Mouse (Mus musculus) lung, embryonic 16.5 days (tissue): ENCODE measurements around the gene Pidd1. TPM values are rescaled to one million over a fixed set of nuclear protein-coding genes. Genes with fewer than 3 reads are reported as not detected.

ENCODE experiments used
- ATAC-seq: fragments of 200-750 bp; cut with Nextera tagmentation; 2 replicates; pipeline ENCODE4 v1.8.0; 2017; ENCODE audit warnings: low read depth, mild to moderate bottlenecking, moderate library complexity
- H3K27ac ChIP-seq: fragments of 300-500 bp; sonication (generic); 2 replicates; pipeline ENCODE4 v1.5.1; 2014; ENCODE audit warnings: mild to moderate bottlenecking, control low read depth, low read length
- H3K27me3 ChIP-seq: fragments of 300-500 bp; sonication (generic); 2 replicates; pipeline ENCODE4 v1.6.1; 2014; ENCODE audit warnings: low read depth, low read length, mixed read lengths; ENCODE audit not compliant: control insufficient read depth, insufficient read depth
- H3K36me3 ChIP-seq: fragments of 300-500 bp; sonication (generic); 2 replicates; pipeline ENCODE4 v1.6.1; 2014; ENCODE audit warnings: low read length; ENCODE audit not compliant: control insufficient read depth, insufficient read depth
- H3K4me1 ChIP-seq: fragments of 300-500 bp; sonication (generic); replicated peaks from 2 replicates; pipeline ENCODE4 v1.6.1; 2014; ENCODE audit warnings: low read length, mixed read lengths; ENCODE audit not compliant: control insufficient read depth, insufficient read depth
- H3K4me2 ChIP-seq: fragments of 300-500 bp; sonication (generic); 2 replicates; pipeline ENCODE4 v1.6.1; 2014; ENCODE audit warnings: low read depth, low read length, control low read depth
- H3K4me3 ChIP-seq: fragments of 300-500 bp; sonication (generic); 2 replicates; pipeline ENCODE4 v1.5.1; 2014; ENCODE audit warnings: mild to moderate bottlenecking, low read length, control low read depth
- H3K9ac ChIP-seq: fragments of 300-500 bp; sonication (generic); 2 replicates; pipeline ENCODE4 v1.6.1; 2014; ENCODE audit warnings: low read length, control low read depth
- H3K9me3 ChIP-seq: fragments of 300-500 bp; sonication (generic); 2 replicates; pipeline ENCODE4 v1.6.1; 2016; ENCODE audit warnings: low read length; ENCODE audit not compliant: control insufficient read depth
- WGBS: fragments of 180-500 bp; shearing (Covaris S2); extraction: QIAGEN DNeasy Blood & Tissue Kit; methylation state at CpG from one replicate; pipeline ENCODE4 v1.1.7; 2014; 5-methylcytosine and 5-hydroxymethylcytosine counted together
- polyA plus RNA-seq: library from polyadenylated mRNA; unstranded; fragments of >200 nt; fragmentation: Nextera tagmentation; extraction: Ambion mirVana; gene quantifications from 2 replicates; pipeline ENCODE4 v1.2.1, GENCODE M21; 2015

The Pidd1 gene
- polyA plus RNA-seq, 1 experiment from 2014 or later, result 14.4 TPM

- Histone ChIP-seq H3K4me1 (peaks cover 19% of the 10 kb centered on the region), H3K36me3 (peaks cover 14% of the 10 kb centered on the region), H3K4me3 (peak overlapping the region; percentile 53), H3K4me2 (peak overlapping the region; percentile 64), H3K9ac (peak overlapping the region; percentile 58), H3K27ac (no peak overlapping the region), H3K27me3 (no peaks in the 10 kb centered on the region), H3K9me3 (no peaks in the 10 kb centered on the region)
- WGBS, result 3% methylated on average over 17 of the region's 17 CpGs
- peak; percentile 39 for ATAC-seq
Measured at GRCm38 (mm10) chr7:141435129-141435855, 8.5 kb downstream of the Pidd1 start.

GRCm38 (mm10) chr7:141434464-141434863 lies 9.4 kb downstream of the Pidd1 start:
- H3K9ac ChIP-seq, result peak overlapping the region; percentile 54
- peak overlapping the region; percentile 53 for H3K4me3 ChIP-seq
- no peak overlapping the region for H3K27ac ChIP-seq
- 15% methylated on average over 8 of the region's 8 CpGs for WGBS
- H3K9me3 ChIP-seq, result no peaks in the 10 kb centered on the region
- peaks cover 20% of the 10 kb centered on the region for H3K4me1 ChIP-seq
- ATAC-seq, result no peak
- H3K4me2 ChIP-seq, result peak overlapping the region; percentile 64
- no peaks in the 10 kb centered on the region for H3K27me3 ChIP-seq
- peaks cover 12% of the 10 kb centered on the region for H3K36me3 ChIP-seq

- Histone ChIP-seq H3K4me1 (peaks cover 24% of the 10 kb centered on the region), H3K9ac (peak overlapping the region; percentile 54), H3K27me3 (no peaks in the 10 kb centered on the region), H3K4me3 (peak overlapping the region; percentile 53), H3K36me3 (peaks cover 12% of the 10 kb centered on the region), H3K9me3 (no peaks in the 10 kb centered on the region), H3K4me2 (peak overlapping the region; percentile 64), H3K27ac (no peak overlapping the region)
- WGBS, result 71% methylated on average over 15 of the region's 15 CpGs
- ATAC-seq, result no peak
Measured at GRCm38 (mm10) chr7:141433517-141434400, 10.1 kb downstream of the Pidd1 start.

- 87% methylated on average over 6 of the region's 6 CpGs for WGBS
- ATAC-seq, result no peak
- H3K4me1 ChIP-seq, result peaks cover 24% of the 10 kb centered on the region
- peaks cover 12% of the 10 kb centered on the region for H3K36me3 ChIP-seq
- H3K9me3 ChIP-seq, result no peaks in the 10 kb centered on the region
- no peaks in the 10 kb centered on the region for H3K27me3 ChIP-seq
- H3K9ac ChIP-seq, result no peak overlapping the region
- no peak overlapping the region for H3K4me2 ChIP-seq
- no peak overlapping the region for H3K27ac ChIP-seq
- H3K4me3 ChIP-seq, result no peak overlapping the region
Measured at GRCm38 (mm10) chr7:141432741-141433516, 10.9 kb downstream of the Pidd1 start.

DNA sequence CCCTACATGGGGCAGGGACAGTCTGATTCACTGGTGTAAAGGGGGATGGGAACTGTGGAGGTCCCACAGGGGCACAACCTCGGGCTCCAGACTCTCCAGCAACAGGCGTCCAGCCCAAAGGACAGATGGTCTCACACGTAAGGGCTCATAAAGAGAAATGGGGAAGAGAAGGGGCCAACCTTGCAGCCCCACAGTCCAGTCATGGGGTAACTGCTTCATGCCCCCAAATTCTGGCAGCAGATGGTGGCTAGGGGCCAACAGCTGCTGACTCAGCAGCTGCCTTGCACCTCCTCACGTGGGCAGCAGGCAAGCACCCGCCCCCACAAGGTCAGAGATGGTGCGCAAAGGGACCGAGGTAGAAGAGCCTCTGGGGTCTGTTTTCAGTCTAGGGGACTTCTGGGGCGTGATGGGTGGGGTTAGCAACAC lies 11.6 kb downstream of the Pidd1 start:
- H3K27ac ChIP-seq, result no peak overlapping the region
- H3K9ac ChIP-seq, result no peak overlapping the region
- ATAC-seq, result no peak
- no peaks in the 10 kb centered on the region for H3K27me3 ChIP-seq
- H3K4me1 ChIP-seq, result peaks cover 24% of the 10 kb centered on the region
- no peak overlapping the region for H3K4me2 ChIP-seq
- no peaks in the 10 kb centered on the region for H3K9me3 ChIP-seq
- H3K36me3 ChIP-seq, result peaks cover 12% of the 10 kb centered on the region
- H3K4me3 ChIP-seq, result no peak overlapping the region
- 76% methylated on average over 8 of the region's 8 CpGs for WGBS

DNA sequence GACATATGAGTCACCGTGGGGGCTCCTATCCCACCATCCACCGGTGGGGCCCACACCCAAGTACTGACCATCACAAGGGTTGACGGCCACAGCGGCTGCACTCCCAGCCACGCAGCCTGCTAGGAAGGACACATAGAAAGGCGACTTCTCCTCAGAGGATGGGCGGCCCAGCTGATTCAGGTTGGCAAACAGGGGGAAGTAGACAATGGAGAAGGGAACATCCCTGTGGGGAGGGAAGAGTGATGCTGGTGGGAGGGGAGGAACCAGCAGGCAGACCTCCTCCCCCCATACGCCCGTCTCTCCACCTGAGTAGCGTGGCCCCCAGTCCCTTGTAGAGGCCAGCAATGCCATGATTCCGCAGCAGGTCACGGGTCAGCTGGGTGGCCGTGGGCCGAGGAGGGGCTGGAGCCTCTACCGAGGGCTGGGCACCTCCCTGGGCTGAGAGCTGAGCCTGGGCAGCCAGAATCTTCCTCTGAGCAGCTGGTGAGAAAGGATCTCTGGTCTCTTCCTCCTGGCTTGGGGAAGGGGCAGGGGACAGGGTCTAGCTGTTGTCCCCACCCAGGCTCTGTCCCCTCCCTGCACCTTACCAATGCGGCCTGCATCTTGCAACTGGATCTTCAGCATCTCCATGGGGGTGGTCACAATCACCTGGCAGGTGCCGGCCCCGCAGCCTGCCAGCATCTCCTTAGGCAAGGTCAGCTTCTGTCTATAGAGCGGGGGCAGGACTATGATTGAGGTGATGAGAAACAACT lies 12.2 kb downstream of the Pidd1 start:
- Histone ChIP-seq H3K36me3 (peaks cover 12% of the 10 kb centered on the region), H3K4me1 (peaks cover 19% of the 10 kb centered on the region), H3K27me3 (no peaks in the 10 kb centered on the region), H3K9me3 (no peaks in the 10 kb centered on the region), H3K9ac (no peak overlapping the region), H3K4me3 (no peak overlapping the region), H3K27ac (no peak overlapping the region), H3K4me2 (no peak overlapping the region)
- WGBS, result 90% methylated on average over 19 of the region's 19 CpGs
- ATAC-seq, result no peak

GRCm38 (mm10) chr7:141430585-141431240 lies 13.1 kb downstream of the Pidd1 start:
- H3K4me2 ChIP-seq, result no peak overlapping the region
- no peak overlapping the region for H3K4me3 ChIP-seq
- no peak for ATAC-seq
- peaks cover 12% of the 10 kb centered on the region for H3K36me3 ChIP-seq
- H3K4me1 ChIP-seq, result peaks cover 16% of the 10 kb centered on the region; the same call in 1 of the 2 replicates
- WGBS, result 94% methylated on average over 9 of the region's 9 CpGs
- no peaks in the 10 kb centered on the region for H3K9me3 ChIP-seq
- no peak overlapping the region for H3K27ac ChIP-seq
- no peak overlapping the region for H3K9ac ChIP-seq
- H3K27me3 ChIP-seq, result no peaks in the 10 kb centered on the region

- H3K36me3 ChIP-seq, result peaks cover 12% of the 10 kb centered on the region
- 54% methylated on average over 9 of the region's 9 CpGs for WGBS
- peaks cover 13% of the 10 kb centered on the region; the same call in 1 of the 2 replicates for H3K4me1 ChIP-seq
- no peak overlapping the region for H3K27ac ChIP-seq
- H3K27me3 ChIP-seq, result no peaks in the 10 kb centered on the region
- no peak overlapping the region for H3K4me2 ChIP-seq
- no peak for ATAC-seq
- no peak overlapping the region for H3K4me3 ChIP-seq
- no peaks in the 10 kb centered on the region for H3K9me3 ChIP-seq
- no peak overlapping the region for H3K9ac ChIP-seq
Measured at GRCm38 (mm10) chr7:141429840-141430584, 13.8 kb downstream of the Pidd1 start.
